Mouse (Mus musculus): ENCODE measurements at regions not wholly inside any gene's neighbourhood (a gene's known extent, or its start where the extent isn't known, plus 50 kb on each side); places are given as distances from the start of the nearest gene placed in this dataset.

DNA sequence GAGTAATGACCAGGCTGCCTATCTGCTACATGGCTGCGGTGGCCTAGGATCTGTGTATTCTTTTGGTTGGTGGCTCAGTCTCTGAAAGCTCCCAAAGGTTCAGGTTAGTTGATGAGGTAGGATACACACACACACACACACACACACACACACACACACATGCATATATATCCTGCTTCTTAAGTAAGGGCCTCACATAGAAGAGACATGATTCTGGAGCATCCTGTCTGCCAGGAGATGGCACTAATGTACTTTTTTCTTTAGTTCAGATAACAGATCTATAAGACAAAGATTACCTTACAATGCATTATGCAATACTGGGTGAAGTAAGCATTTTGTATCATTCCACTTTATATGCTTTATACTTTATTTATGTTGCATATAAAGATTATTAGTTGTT lies 149.8 kb downstream of the Ankrd7 start:
- Histone ChIP-seq H3K27me3 (ENCODE audit: control insufficient read depth, insufficient read depth, low read length) (no peaks in the 10 kb centered on the region), H3K4me1 (ENCODE audit: control insufficient read depth, insufficient read depth, low read length) (no peaks in the 10 kb centered on the region), H3K9me3 (ENCODE audit: control insufficient read depth, low read length) (no peaks in the 10 kb centered on the region), H3K4me2 (replicated peaks; ENCODE audit: low read depth, low read length) (no peak overlapping the region), H3K27ac (ENCODE audit: low read depth, low read length) (no peak overlapping the region), H3K36me3 (ENCODE audit: control insufficient read depth, insufficient read depth, low read length) (no peaks in the 10 kb centered on the region), H3K9ac (ENCODE audit: low read depth, low read length) (no peak overlapping the region), H3K4me3 (ENCODE audit: low read length) (no peak overlapping the region)
- 84% methylated on average over 1 of the region's 1 CpGs for WGBS
- ATAC-seq (ENCODE audit: low FRiP score, low TSS enrichment) = peak; percentile 57; the same call in 1 of the 2 replicates

DNA sequence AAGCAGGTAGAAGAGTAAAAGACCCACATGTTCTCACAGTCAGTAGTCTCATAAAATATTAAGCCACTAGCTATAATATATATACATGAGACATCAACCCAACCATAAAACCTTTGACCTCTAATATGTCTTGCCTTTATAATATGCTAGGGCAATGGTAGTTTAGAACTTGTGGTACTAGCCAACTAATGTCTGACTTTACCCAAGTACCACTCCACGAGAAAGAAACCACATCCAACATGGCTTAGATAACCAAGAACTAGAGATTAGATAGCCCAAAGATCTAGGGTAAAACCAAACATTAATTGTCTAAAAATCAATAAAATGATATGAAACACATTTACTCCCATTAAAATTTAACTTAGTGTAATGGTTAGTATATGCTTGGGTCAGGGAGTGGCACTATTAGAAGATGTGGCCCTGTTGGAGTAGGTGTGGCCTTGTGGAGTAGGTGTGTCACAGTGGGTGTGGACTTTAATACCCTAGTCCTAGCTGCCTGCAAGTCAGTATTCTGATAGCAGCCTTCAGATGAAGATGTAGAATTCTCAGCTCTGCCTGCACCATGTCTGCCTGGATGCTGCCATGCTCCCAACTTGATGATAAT lies 152.2 kb downstream of the Ankrd7 start:
- Histone ChIP-seq H3K9ac (ENCODE audit: low read depth, low read length) (no peak overlapping the region), H3K4me1 (ENCODE audit: control insufficient read depth, insufficient read depth, low read length) (no peaks in the 10 kb centered on the region), H3K36me3 (ENCODE audit: control insufficient read depth, insufficient read depth, low read length) (no peaks in the 10 kb centered on the region), H3K27me3 (ENCODE audit: control insufficient read depth, insufficient read depth, low read length) (no peaks in the 10 kb centered on the region), H3K4me2 (replicated peaks; ENCODE audit: low read depth, low read length) (no peak overlapping the region), H3K4me3 (ENCODE audit: low read length) (no peak overlapping the region), H3K27ac (ENCODE audit: low read depth, low read length) (no peak overlapping the region), H3K9me3 (ENCODE audit: control insufficient read depth, low read length) (no peaks in the 10 kb centered on the region)
- no peak for ATAC-seq (ENCODE audit: low FRiP score, low TSS enrichment)
- 82% methylated on average over 1 of the region's 1 CpGs for WGBS

DNA sequence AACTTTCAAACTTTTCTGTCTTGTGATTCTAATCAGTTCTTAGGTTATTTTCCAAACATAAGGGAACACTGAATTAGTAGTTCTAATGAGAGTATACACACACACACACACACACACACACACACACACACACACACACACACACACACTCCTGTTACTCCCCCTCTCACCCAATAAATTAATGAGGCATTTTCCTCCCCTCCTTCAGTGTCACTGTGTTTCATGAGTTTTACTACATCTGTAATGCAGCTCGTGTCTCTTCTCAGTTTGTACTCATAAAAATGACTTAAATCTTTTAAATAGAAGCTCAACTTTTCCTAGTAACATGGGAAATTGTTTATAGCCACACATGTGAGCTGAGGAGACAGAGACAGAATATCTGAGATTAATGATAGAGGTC lies 168.2 kb downstream of the Ankrd7 start:
- no peaks in the 10 kb centered on the region for H3K27me3 ChIP-seq (ENCODE audit: control insufficient read depth, insufficient read depth, low read length)
- H3K9me3 ChIP-seq (ENCODE audit: control insufficient read depth, low read length) = no peaks in the 10 kb centered on the region
- H3K27ac ChIP-seq (ENCODE audit: low read depth, low read length) = no peak overlapping the region
- H3K4me1 ChIP-seq (ENCODE audit: control insufficient read depth, insufficient read depth, low read length) = no peaks in the 10 kb centered on the region
- no peak overlapping the region for H3K4me3 ChIP-seq (ENCODE audit: low read length)
- WGBS = 23% methylated on average over 1 of the region's 1 CpGs
- peak; percentile 78; the same call in 1 of the 2 replicates for ATAC-seq (ENCODE audit: low FRiP score, low TSS enrichment)
- H3K9ac ChIP-seq (ENCODE audit: low read depth, low read length) = no peak overlapping the region
- no peak overlapping the region for H3K4me2 ChIP-seq (replicated peaks; ENCODE audit: low read depth, low read length)
- no peaks in the 10 kb centered on the region for H3K36me3 ChIP-seq (ENCODE audit: control insufficient read depth, insufficient read depth, low read length)
